In the genomic region with DNA sequence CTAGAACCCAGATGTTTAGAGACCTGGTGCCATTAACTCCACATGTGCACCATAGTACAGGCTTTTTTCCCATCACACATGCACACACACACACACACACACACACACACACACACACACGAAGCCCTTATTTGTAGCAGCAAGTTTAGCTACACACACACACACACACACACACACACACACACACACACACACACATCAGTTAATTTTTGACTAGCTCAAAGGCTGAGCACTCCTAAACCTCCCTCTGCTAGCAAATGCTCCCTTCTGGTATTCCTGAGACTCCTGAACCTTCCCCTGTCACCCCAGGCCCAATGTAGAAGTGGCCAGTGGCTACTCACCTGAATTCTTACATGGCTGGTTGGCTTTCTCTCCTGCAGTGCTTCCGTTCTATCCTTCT, we compare ENCODE assay signal across 29 mouse cellular contexts. TPM values are rescaled to one million over a fixed set of nuclear protein-coding genes. Genes with fewer than 3 reads are reported as not detected.
DNase-seq lines count a peak whose midpoint lies in the region; ATAC-seq and TF ChIP-seq lines count a peak whose summit lies in the region.
"Had no signal": no experiment of that assay in that cellular context is flagged by ENCODE, and none has a peak within 500 bp of the region (broad histone marks: within the 10 kb centered on the region; RNA-seq: fewer than 3 reads in every experiment).

No protein-coding gene starts in this region.

- no peak for TF ChIP-seq EP300 in lung, postnatal 0 days (IDR thresholded peaks at IDR 0.05)

- H3K4me2 ChIP-seq in kidney, postnatal 0 days (ENCODE audit: low read length): no peak overlapping the region
- H3K4me2 ChIP-seq in liver, embryonic 15.5 days: no peak overlapping the region
- no peak overlapping the region for H3K4me2 ChIP-seq in lung, postnatal 0 days (replicated peaks; ENCODE audit: low read depth, low read length)
- H3K4me2 ChIP-seq: embryonic facial prominence, embryonic 15.5 days; heart, embryonic 12.5 days; intestine, embryonic 15.5 days; midbrain, embryonic 11.5 days had no signal

- no peaks in the 10 kb centered on the region for H3K36me3 ChIP-seq in heart, embryonic 10.5 days
- no peaks in the 10 kb centered on the region for H3K36me3 ChIP-seq in kidney, postnatal 0 days (ENCODE audit: insufficient read depth, low read length)
- no peaks in the 10 kb centered on the region for H3K36me3 ChIP-seq in liver, embryonic 15.5 days (replicated peaks)
- H3K36me3 ChIP-seq in limb, embryonic 10.5 days: no peaks in the 10 kb centered on the region
- no peaks in the 10 kb centered on the region for H3K36me3 ChIP-seq in lung, postnatal 0 days (ENCODE audit: insufficient read depth, low read length)
- H3K36me3 ChIP-seq: embryonic facial prominence, embryonic 15.5 days; heart, embryonic 12.5 days; hindbrain, embryonic 10.5 days; intestine, embryonic 15.5 days had no signal

- H3K9me3 ChIP-seq in heart, embryonic 10.5 days: no peaks in the 10 kb centered on the region
- H3K9me3 ChIP-seq in kidney, postnatal 0 days (replicated peaks; ENCODE audit: low read length): no peaks in the 10 kb centered on the region
- no peaks in the 10 kb centered on the region for H3K9me3 ChIP-seq in liver, embryonic 15.5 days (replicated peaks)
- H3K9me3 ChIP-seq in limb, embryonic 10.5 days (replicated peaks): no peaks in the 10 kb centered on the region
- no peaks in the 10 kb centered on the region for H3K9me3 ChIP-seq in lung, postnatal 0 days (ENCODE audit: low read length)
- H3K9me3 ChIP-seq: embryonic facial prominence, embryonic 15.5 days; heart, embryonic 12.5 days; hindbrain, embryonic 10.5 days; intestine, embryonic 15.5 days had no signal

- 61% methylated on average over 2 of the region's 2 CpGs for WGBS in heart, embryonic 10.5 days
- WGBS in kidney, postnatal 0 days: 67% methylated on average over 2 of the region's 2 CpGs
- 54% methylated on average over 2 of the region's 2 CpGs for WGBS in liver, embryonic 15.5 days (ENCODE audit: insufficient replicate concordance)
- WGBS in limb, embryonic 10.5 days: 78% methylated on average over 2 of the region's 2 CpGs
- WGBS in lung, postnatal 0 days: 54% methylated on average over 2 of the region's 2 CpGs

- H3K27me3 ChIP-seq in heart, embryonic 10.5 days (ENCODE audit: insufficient read depth, poor library complexity, severe bottlenecking): no peaks in the 10 kb centered on the region
- H3K27me3 ChIP-seq in kidney, postnatal 0 days (ENCODE audit: insufficient read depth, low read length): no peaks in the 10 kb centered on the region
- H3K27me3 ChIP-seq in liver, embryonic 15.5 days: no peaks in the 10 kb centered on the region
- H3K27me3 ChIP-seq in limb, embryonic 10.5 days (ENCODE audit: low read depth, poor library complexity, severe bottlenecking): no peaks in the 10 kb centered on the region
- H3K27me3 ChIP-seq in lung, postnatal 0 days (replicated peaks; ENCODE audit: insufficient read depth, low read length): no peaks in the 10 kb centered on the region
- H3K27me3 ChIP-seq: embryonic facial prominence, embryonic 15.5 days; heart, embryonic 12.5 days; intestine, embryonic 15.5 days had no signal

- no peak overlapping the region for H3K4me3 ChIP-seq in heart, embryonic 10.5 days
- H3K4me3 ChIP-seq in kidney, postnatal 0 days (replicated peaks; ENCODE audit: low read depth, low read length): no peak overlapping the region
- no peak overlapping the region for H3K4me3 ChIP-seq in liver, embryonic 15.5 days (replicated peaks)
- no peak overlapping the region for H3K4me3 ChIP-seq in limb, embryonic 10.5 days
- no peak overlapping the region for H3K4me3 ChIP-seq in lung, postnatal 0 days (ENCODE audit: low read depth, low read length)
- H3K4me3 ChIP-seq: embryonic facial prominence, embryonic 15.5 days; heart, embryonic 12.5 days; hindbrain, embryonic 10.5 days; intestine, embryonic 15.5 days; left cerebral cortex, adult 2 months had no signal

- H3K4me1 ChIP-seq in heart, embryonic 10.5 days: no peaks in the 10 kb centered on the region
- H3K4me1 ChIP-seq in kidney, postnatal 0 days (replicated peaks; ENCODE audit: insufficient read depth, low read length): no peaks in the 10 kb centered on the region
- H3K4me1 ChIP-seq in liver, embryonic 15.5 days (replicated peaks): peaks cover 7% of the 10 kb centered on the region; the same call in 1 of the 2 replicates
- no peaks in the 10 kb centered on the region for H3K4me1 ChIP-seq in limb, embryonic 10.5 days
- H3K4me1 ChIP-seq in lung, postnatal 0 days (ENCODE audit: insufficient read depth, low read depth, low read length): no peaks in the 10 kb centered on the region
- H3K4me1 ChIP-seq: embryonic facial prominence, embryonic 15.5 days; heart, embryonic 12.5 days; hindbrain, embryonic 10.5 days; intestine, embryonic 15.5 days had no signal

- intact Hi-C loops in left cerebral cortex, postnatal 4 days (cut with DNase I): no loop called here

- ATAC-seq in kidney, postnatal 0 days (replicated peaks; ENCODE audit: low FRiP score, low read depth): peak; percentile 46; the same call in 1 of the 2 replicates
- ATAC-seq in liver, embryonic 15.5 days (ENCODE audit: insufficient read depth): peak; percentile 60; the same call in 1 of the 2 replicates
- ATAC-seq in lung, postnatal 0 days: no peak
- ATAC-seq: forebrain, embryonic 14.5 days; hindbrain, embryonic 16.5 days; intestine, embryonic 15.5 days had no signal

- H3K9ac ChIP-seq in kidney, postnatal 0 days (ENCODE audit: low read depth, low read length): no peak overlapping the region
- H3K9ac ChIP-seq in liver, embryonic 15.5 days: no peak overlapping the region
- H3K9ac ChIP-seq in lung, postnatal 0 days (replicated peaks; ENCODE audit: low read depth): no peak overlapping the region
- H3K9ac ChIP-seq: embryonic facial prominence, embryonic 15.5 days; heart, embryonic 12.5 days; intestine, embryonic 15.5 days had no signal

- DNase-seq in heart, embryonic 10.5 days (ENCODE audit: low spot score): peak; percentile 16
- no peak for DNase-seq in heart, adult 18-20 months
- DNase-seq in kidney, postnatal 0 days (ENCODE audit: low spot score): no peak
- DNase-seq in liver: peak; percentile 23
- DNase-seq in limb, embryonic 10.5 days (ENCODE audit: low spot score): no peak
- DNase-seq in left cerebral cortex, postnatal 4 days: no peak
- no peak for DNase-seq in lung, postnatal 0 days (ENCODE audit: low spot score)
- DNase-seq: adrenal gland, postnatal 25 days; cerebellum, adult 9-11 months; gastrocnemius, postnatal 10 days; heart, postnatal 10 days; lung, adult 18-20 months; lung, postnatal 14 days; right cerebral cortex, adult 18-20 months; thymus, postnatal 14 days had no signal

- H3K27ac ChIP-seq in heart, embryonic 10.5 days: no peak overlapping the region
- no peak overlapping the region for H3K27ac ChIP-seq in kidney, postnatal 0 days
- H3K27ac ChIP-seq in liver, embryonic 15.5 days (replicated peaks): peak overlapping the region; percentile 61; the same call in 1 of the 2 replicates
- H3K27ac ChIP-seq in limb, embryonic 10.5 days: no peak overlapping the region
- no peak overlapping the region for H3K27ac ChIP-seq in lung, postnatal 0 days (ENCODE audit: low read length)
- H3K27ac ChIP-seq: embryonic facial prominence, embryonic 15.5 days; hindbrain, embryonic 10.5 days; intestine, embryonic 15.5 days; left cerebral cortex, adult 2 months had no signal

- no peak for TF ChIP-seq CTCF in kidney, postnatal 0 days (IDR thresholded peaks at IDR 0.05; ENCODE audit: low read depth)
- no peak for TF ChIP-seq CTCF in lung, postnatal 0 days (IDR thresholded peaks at IDR 0.05)

RNA-seq across cellular contexts. Expression of gene Il15ra, which starts 11.0 kb away (rescaled TPM):
- polyA plus RNA-seq in heart, embryonic 10.5 days (2016; fragmentation: Nextera tagmentation; extraction: Ambion mirVana): 5.1 and 6.3 TPM in 2 replicates
- 10 to 100 TPM; 29.6 to 30.6 TPM for total RNA-seq in heart, adult 18-20 months (2021)
- polyA plus RNA-seq in kidney, postnatal 0 days (2015; fragmentation: Nextera tagmentation; extraction: Ambion mirVana): 4.1 and 4.3 TPM in 2 replicates
- 6.2 and 7.2 TPM in 2 replicates for polyA plus RNA-seq in liver, embryonic 15.5 days (2015; fragmentation: Nextera tagmentation; extraction: Ambion mirVana)
- 0.30 and 0.81 TPM in 2 replicates for polyA plus RNA-seq in limb, embryonic 10.5 days (2016; fragmentation: Nextera tagmentation; extraction: Ambion mirVana)
- total RNA-seq in left cerebral cortex, postnatal 4 days (2021): 1 to 10 TPM; 2.0 to 2.2 TPM
- polyA plus RNA-seq in lung, postnatal 0 days (2015; fragmentation: Nextera tagmentation; extraction: Ambion mirVana): 4.3 and 6.7 TPM in 2 replicates

RNA-seq across cellular contexts. Expression of gene Il2ra, which starts 51.5 kb away (rescaled TPM):
- polyA plus RNA-seq in heart, embryonic 10.5 days (2016; fragmentation: Nextera tagmentation; extraction: Ambion mirVana): not detected in 2 replicates
- 1 to 10 TPM in 1 of 2 experiments, under 1 TPM in 1; 0.62 to 1.2 TPM for total RNA-seq in heart, adult 18-20 months (2021)
- polyA plus RNA-seq in kidney, postnatal 0 days (2015; fragmentation: Nextera tagmentation; extraction: Ambion mirVana): not detected in 2 replicates
- not detected in 2 replicates for polyA plus RNA-seq in liver, embryonic 15.5 days (2015; fragmentation: Nextera tagmentation; extraction: Ambion mirVana)
- polyA plus RNA-seq in limb, embryonic 10.5 days (2016; fragmentation: Nextera tagmentation; extraction: Ambion mirVana): not detected in 2 replicates
- total RNA-seq in left cerebral cortex, postnatal 4 days (2021): not detected
- 0.04 TPM in 1 of 2 replicates, not detected in the other for polyA plus RNA-seq in lung, postnatal 0 days (2015; fragmentation: Nextera tagmentation; extraction: Ambion mirVana)
- total RNA-seq: common myeloid progenitor, adult 5-6 weeks; granulocyte monocyte progenitor cell, adult 5-6 weeks; megakaryocyte progenitor cell, adult 5-6 weeks; midbrain, postnatal 0 days had no signal
- polyA plus RNA-seq: embryonic facial prominence, embryonic 15.5 days; forebrain, embryonic 14.5 days; heart, embryonic 12.5 days; hindbrain, embryonic 10.5 days; midbrain, embryonic 11.5 days; midbrain, postnatal 0 days; neural tube, embryonic 14.5 days had no signal

Comparison
In these comparisons a context has a peak if more than half of its experiments do, and no peak if none do; other contexts are left out.
1. DNase-seq: peak in heart, embryonic 10.5 days (single experiment) and liver (single experiment); none in heart, adult 18-20 months (0 of 2), kidney, postnatal 0 days (single experiment), limb, embryonic 10.5 days (single experiment), left cerebral cortex, postnatal 4 days (single experiment) and lung, postnatal 0 days (single experiment).